Mouse (Mus musculus) hindbrain, postnatal 0 days (tissue): ENCODE data around the gene Prkg1. TPM values are rescaled to one million over a fixed set of nuclear protein-coding genes. Genes with fewer than 3 reads are reported as not detected.

ENCODE experiments used
- ATAC-seq: fragments of 200-750 bp; cut with Nextera tagmentation; 2 replicates; pipeline ENCODE4 v1.8.0; 2017; ENCODE audit warnings: mild to moderate bottlenecking, moderate TSS enrichment, moderate library complexity
- DNase-seq: peaks from one replicate; pipeline ENCODE4 v3.0.0-alpha.2; 2015; ENCODE audit warnings: low spot score
- H3K27ac ChIP-seq: fragments of 300-500 bp; sonication (generic); 2 replicates; pipeline ENCODE4 v1.5.1; 2014; ENCODE audit warnings: mild to moderate bottlenecking
- H3K27me3 ChIP-seq: fragments of 300-500 bp; sonication (generic); 2 replicates; pipeline ENCODE4 v1.6.1; 2014; ENCODE audit warnings: low read length, mixed read lengths; ENCODE audit not compliant: insufficient read depth
- H3K36me3 ChIP-seq: fragments of 300-500 bp; sonication (generic); 2 replicates; pipeline ENCODE4 v1.6.1; 2014; ENCODE audit warnings: low read length, mixed read lengths; ENCODE audit not compliant: insufficient read depth
- H3K4me1 ChIP-seq: fragments of 300-500 bp; sonication (generic); 2 replicates; pipeline ENCODE4 v1.6.1; 2014; ENCODE audit warnings: antibody characterized with exemption, low read length, mixed read lengths; ENCODE audit not compliant: insufficient read depth
- H3K4me2 ChIP-seq: fragments of 300-500 bp; sonication (generic); 2 replicates; pipeline ENCODE4 v1.6.1; 2014; ENCODE audit warnings: low read depth, mild to moderate bottlenecking, low read length, moderate library complexity, mixed read lengths
- H3K4me3 ChIP-seq: fragments of 300-500 bp; sonication (generic); 2 replicates; pipeline ENCODE4 v1.5.1; 2014; ENCODE audit warnings: low read length
- H3K9ac ChIP-seq: fragments of 300-500 bp; sonication (generic); replicated peaks from 2 replicates; pipeline ENCODE4 v1.6.1; 2014; ENCODE audit warnings: mild to moderate bottlenecking, low read length, moderate library complexity, mixed read lengths
- H3K9me3 ChIP-seq: fragments of 300-500 bp; sonication (generic); 2 replicates; pipeline ENCODE4 v1.6.1; 2016; ENCODE audit warnings: low read length, mixed read lengths
- CTCF ChIP-seq: IDR thresholded peaks from 2 replicates; pipeline ENCODE4 v1.5.1; 2016; ENCODE audit warnings: antibody characterized with exemption, control low read depth, low read depth
- WGBS: fragments of 180-500 bp; shearing (Covaris S2); extraction: QIAGEN DNeasy Blood & Tissue Kit; methylation state at CpG from one replicate; pipeline ENCODE4 v1.1.7; 2014; 5-methylcytosine and 5-hydroxymethylcytosine counted together
- polyA plus RNA-seq: library from polyadenylated mRNA; unstranded; fragments of >200 nt; fragmentation: Nextera tagmentation; extraction: Ambion mirVana; gene quantifications from 2 replicates; pipeline ENCODE4 v1.2.1, GENCODE M21; 2015
- total RNA-seq: library from RNA; depleted of rRNA; stranded (reverse); fragments of >200 nt; gene quantifications from 2 replicates; pipeline ENCODE4 v1.2.3, GENCODE M21; 2014

The Prkg1 gene
- total and polyA plus RNA-seq, 2 experiments from 2014 or later = 5.3 to 8.6 TPM

DNA sequence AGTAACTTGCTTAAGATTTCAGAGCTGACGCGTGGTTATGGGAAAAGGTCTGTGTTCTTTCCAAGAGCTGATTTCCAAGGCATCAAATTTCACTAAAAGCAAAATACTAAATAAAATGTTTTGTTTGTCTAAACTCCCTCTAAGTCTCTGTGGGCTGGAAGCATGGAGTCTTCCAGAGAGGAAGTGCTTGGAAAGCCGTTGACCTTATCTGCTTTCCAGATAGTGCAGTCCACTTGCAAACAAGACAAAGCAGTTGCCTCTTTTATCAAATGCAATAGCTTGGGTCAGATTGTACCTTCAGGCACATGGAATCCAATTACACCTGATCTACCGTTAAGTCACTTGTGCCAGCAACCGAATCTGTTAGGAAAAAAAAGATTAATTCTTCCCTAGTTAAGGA is 340.5 kb downstream of the Prkg1 start:
- no peaks in the 10 kb centered on the region for H3K36me3 ChIP-seq
- no peak overlapping the region for H3K4me2 ChIP-seq
- no peaks in the 10 kb centered on the region for H3K9me3 ChIP-seq
- no peak overlapping the region for H3K9ac ChIP-seq
- no peak for TF ChIP-seq CTCF
- DNase-seq (no peak), ATAC-seq (no peak)
- 78% methylated on average over 5 of the region's 5 CpGs for WGBS
- no peaks in the 10 kb centered on the region for H3K27me3 ChIP-seq
- H3K4me1 ChIP-seq = no peaks in the 10 kb centered on the region
- no peak overlapping the region for H3K4me3 ChIP-seq
- H3K27ac ChIP-seq = no peak overlapping the region

DNA sequence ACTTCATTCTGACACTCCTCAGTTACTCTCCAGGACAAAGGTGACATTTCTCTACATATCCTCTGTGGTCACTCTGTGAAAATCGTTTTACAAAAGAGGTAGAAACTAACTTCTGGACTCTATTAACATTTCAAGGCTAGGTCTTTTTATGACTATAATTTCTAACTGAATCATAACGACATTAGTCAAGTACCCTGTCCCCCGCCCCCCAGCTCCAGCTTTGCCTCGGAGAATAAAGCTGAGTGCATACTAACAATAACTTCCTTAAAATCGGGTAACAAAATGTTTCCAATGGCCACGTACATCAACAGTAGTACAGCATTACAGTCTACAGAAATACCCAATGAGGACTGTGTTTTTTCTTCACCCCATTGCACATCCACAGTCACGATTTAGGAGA is 351.3 kb downstream of the Prkg1 start:
- no peak for TF ChIP-seq CTCF
- Histone ChIP-seq H3K27me3 (no peaks in the 10 kb centered on the region), H3K4me3 (no peak overlapping the region), H3K27ac (no peak overlapping the region), H3K9me3 (no peaks in the 10 kb centered on the region), H3K4me1 (no peaks in the 10 kb centered on the region), H3K9ac (no peak overlapping the region), H3K36me3 (no peaks in the 10 kb centered on the region), H3K4me2 (no peak overlapping the region)
- WGBS = 87% methylated on average over 7 of the region's 7 CpGs
- DNase-seq = no peak
- ATAC-seq = no peak

DNA sequence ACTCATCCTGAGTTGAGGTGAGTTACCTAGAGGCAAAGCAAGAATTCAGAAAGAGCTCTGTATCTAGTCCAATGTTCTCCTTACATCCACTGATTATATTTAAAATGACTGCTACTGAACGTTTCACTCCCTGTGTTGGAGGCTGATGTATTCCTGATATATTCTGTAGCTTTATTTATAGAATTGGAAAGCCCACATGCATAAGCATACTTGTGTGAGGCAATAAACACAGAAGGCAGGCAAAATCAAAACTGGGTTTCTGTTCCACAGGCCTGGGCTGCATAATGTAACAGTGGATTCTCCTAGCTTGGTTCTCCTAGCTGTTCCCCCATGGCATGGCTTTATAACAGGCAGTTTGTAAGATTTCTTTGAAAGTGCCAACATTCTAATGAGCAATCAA is 368.7 kb downstream of the Prkg1 start:
- Histone ChIP-seq H3K4me2 (no peak overlapping the region), H3K27ac (no peak overlapping the region), H3K27me3 (no peaks in the 10 kb centered on the region), H3K9me3 (no peaks in the 10 kb centered on the region), H3K4me1 (no peaks in the 10 kb centered on the region), H3K36me3 (no peaks in the 10 kb centered on the region), H3K9ac (no peak overlapping the region), H3K4me3 (no peak overlapping the region)
- no peak for ATAC-seq
- no peak for DNase-seq
- no peak for TF ChIP-seq CTCF
- WGBS = 70% methylated on average over 1 of the region's 1 CpGs

DNA sequence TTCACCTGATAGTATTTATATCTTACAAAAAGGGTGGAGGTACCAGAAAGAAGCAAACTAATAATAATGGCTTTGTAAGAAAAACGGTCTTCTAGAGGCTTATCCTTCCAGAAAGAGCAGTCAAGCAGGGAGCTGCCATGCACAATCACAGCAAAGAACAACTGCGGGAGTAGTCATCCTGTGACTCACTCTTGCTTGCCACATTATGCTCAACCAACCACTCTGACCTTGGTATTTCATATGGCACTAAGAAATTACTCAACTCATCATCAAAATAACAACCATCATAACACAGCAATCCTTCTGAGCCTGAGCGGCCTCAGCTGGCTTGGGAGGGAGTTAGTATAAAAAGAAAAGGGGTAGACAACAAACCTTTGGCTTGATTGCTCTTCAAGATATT is 379.5 kb downstream of the Prkg1 start:
- Histone ChIP-seq H3K27ac (no peak overlapping the region), H3K4me3 (no peak overlapping the region), H3K27me3 (no peaks in the 10 kb centered on the region), H3K4me2 (no peak overlapping the region), H3K4me1 (peaks cover 5% of the 10 kb centered on the region; the same call in 1 of the 2 replicates), H3K36me3 (no peaks in the 10 kb centered on the region), H3K9ac (no peak overlapping the region), H3K9me3 (no peaks in the 10 kb centered on the region)
- DNase-seq = no peak
- WGBS = 87% methylated on average over 3 of the region's 3 CpGs
- ATAC-seq = no peak
- TF ChIP-seq CTCF = no peak

DNA sequence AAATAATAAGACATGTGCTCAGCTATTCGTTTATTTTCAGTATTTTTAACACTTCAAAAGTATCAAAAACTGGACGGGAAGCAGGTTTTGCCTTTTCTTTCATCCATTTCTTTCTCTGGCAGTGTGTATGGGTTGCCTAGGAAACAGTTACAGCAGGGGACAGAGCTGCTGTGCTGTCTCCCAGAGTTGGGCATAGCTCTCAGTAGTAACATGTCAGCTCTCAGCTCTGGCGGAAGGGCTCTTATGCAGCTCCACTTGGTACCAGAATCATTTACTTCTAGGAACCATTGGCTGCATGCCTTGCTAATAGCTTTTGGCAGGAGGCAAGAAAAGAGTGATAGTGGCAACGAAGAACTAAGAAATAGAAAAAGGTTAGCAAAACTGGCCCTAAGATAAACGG is 381.0 kb downstream of the Prkg1 start:
- no peak for TF ChIP-seq CTCF
- Histone ChIP-seq H3K27ac (peak overlapping the region; percentile 8; the same call in 1 of the 2 replicates), H3K27me3 (no peaks in the 10 kb centered on the region), H3K9ac (no peak overlapping the region), H3K9me3 (no peaks in the 10 kb centered on the region), H3K4me2 (peak overlapping the region; percentile 1; the same call in 1 of the 2 replicates), H3K4me1 (peaks cover 5% of the 10 kb centered on the region; the same call in 1 of the 2 replicates), H3K4me3 (no peak overlapping the region), H3K36me3 (no peaks in the 10 kb centered on the region)
- WGBS = 24% methylated on average over 5 of the region's 5 CpGs
- DNase-seq = peak; percentile 76
- ATAC-seq = peak; percentile 95

DNA sequence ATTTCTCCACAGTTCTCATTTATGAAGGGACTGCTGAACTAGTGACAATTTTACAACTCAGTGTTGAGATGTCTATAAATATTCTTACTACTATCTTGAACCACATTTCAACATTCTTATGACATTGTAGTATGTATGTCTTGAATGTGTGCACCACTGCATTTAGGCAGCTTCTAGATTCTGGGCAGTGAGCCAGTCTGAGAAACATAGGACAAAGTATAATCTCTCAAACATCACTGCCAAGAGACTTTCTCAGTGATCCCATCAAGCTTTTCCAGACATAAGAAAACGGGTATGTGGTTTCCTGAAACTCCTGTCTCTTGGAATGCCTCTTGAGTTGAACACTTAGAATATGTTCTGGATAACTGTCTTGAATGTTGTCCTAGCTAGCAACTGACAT is 394.7 kb downstream of the Prkg1 start:
- ATAC-seq (no peak), DNase-seq (no peak)
- Histone ChIP-seq H3K27ac (no peak overlapping the region), H3K4me1 (no peaks in the 10 kb centered on the region), H3K9ac (no peak overlapping the region), H3K27me3 (no peaks in the 10 kb centered on the region), H3K9me3 (no peaks in the 10 kb centered on the region), H3K4me3 (no peak overlapping the region), H3K36me3 (no peaks in the 10 kb centered on the region), H3K4me2 (no peak overlapping the region)
- 51% methylated on average over 1 of the region's 1 CpGs for whole genome bisulfite sequencing
- TF ChIP-seq CTCF = no peak

DNA sequence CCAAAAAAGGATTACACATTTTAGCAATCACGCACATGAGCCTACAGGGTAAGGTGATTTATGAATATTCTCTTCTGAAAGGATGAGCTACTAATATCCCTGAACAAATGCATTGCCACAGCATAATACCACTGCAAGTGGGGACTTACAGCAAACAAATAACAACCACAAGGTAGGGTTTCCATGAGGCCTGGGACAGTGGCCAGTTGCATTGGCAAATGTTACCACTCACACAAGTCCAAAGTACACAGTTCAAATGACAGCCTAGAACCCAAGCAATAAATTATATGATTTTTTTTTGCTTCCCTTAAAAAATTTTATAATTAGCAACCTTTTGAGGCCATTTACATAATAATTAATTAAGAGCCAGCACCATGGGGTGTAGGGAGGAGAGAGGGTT is 395.7 kb downstream of the Prkg1 start:
- Histone ChIP-seq H3K4me3 (no peak overlapping the region), H3K27me3 (no peaks in the 10 kb centered on the region), H3K27ac (no peak overlapping the region), H3K4me2 (no peak overlapping the region), H3K4me1 (no peaks in the 10 kb centered on the region), H3K9ac (no peak overlapping the region), H3K36me3 (no peaks in the 10 kb centered on the region), H3K9me3 (no peaks in the 10 kb centered on the region)
- no peak for DNase-seq
- ATAC-seq = no peak
- WGBS = 90% methylated on average over 1 of the region's 1 CpGs
- TF ChIP-seq CTCF = no peak
